Comparison of ENCODE assay signal across 8 mouse cellular contexts in the genomic region with DNA sequence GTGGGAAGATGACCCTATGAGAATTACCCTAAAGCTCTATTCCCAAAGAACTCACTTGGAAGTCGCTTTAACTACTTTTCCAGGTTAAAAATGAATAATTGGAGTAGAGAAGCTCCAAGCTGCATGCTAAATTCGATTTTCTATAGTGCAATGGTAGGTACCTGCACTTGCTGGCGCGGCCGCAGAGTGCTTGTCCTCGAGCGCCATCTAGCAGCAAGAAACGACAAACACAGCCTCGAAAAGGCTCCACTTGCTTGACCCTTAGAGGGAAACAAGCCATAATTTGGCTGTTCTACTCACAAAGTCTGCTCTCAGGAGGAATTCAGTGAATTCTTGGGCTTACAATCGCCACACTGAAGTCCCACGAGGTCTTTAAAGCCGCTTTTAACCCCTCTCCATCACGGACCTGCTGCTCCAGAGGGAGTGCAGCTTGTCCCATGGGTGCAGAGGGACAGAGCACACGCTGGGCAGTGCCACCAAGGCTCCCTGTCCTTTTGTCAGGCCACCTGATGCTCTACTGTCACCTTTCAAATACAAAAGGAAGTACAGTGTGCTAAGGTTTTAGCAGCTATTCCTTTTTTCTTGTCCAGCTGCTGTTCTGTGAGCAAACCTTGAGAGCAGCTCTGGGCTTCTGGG. TPM values are rescaled to one million over a fixed set of nuclear protein-coding genes. Genes with fewer than 3 reads are reported as not detected.
A peak's percentile ranks its signal among the peaks of the same experiment; 100 is the strongest.
DNase-seq lines count a peak whose midpoint lies in the region; ATAC-seq and TF ChIP-seq lines count a peak whose summit lies in the region.

No protein-coding gene starts in this region.

- H3K27me3 ChIP-seq in kidney, embryonic 16.5 days (ENCODE audit: insufficient read depth, low read length), result no peaks in the 10 kb centered on the region
- no peaks in the 10 kb centered on the region for H3K27me3 ChIP-seq in hindbrain, embryonic 16.5 days (replicated peaks; ENCODE audit: control insufficient read depth, insufficient read depth, low read length)
- H3K27me3 ChIP-seq in liver, postnatal 0 days (ENCODE audit: insufficient read depth, low read length), result no peaks in the 10 kb centered on the region

- H3K9me3 ChIP-seq in kidney, embryonic 16.5 days (ENCODE audit: low read length), result no peaks in the 10 kb centered on the region
- no peaks in the 10 kb centered on the region for H3K9me3 ChIP-seq in hindbrain, embryonic 16.5 days (ENCODE audit: control insufficient read depth, low read length)
- no peaks in the 10 kb centered on the region for H3K9me3 ChIP-seq in liver, postnatal 0 days (ENCODE audit: low read length)

- H3K27ac ChIP-seq in kidney, embryonic 16.5 days (ENCODE audit: low read length), result no peak overlapping the region
- no peak overlapping the region for H3K27ac ChIP-seq in hindbrain, embryonic 16.5 days (ENCODE audit: low read depth, low read length)
- H3K27ac ChIP-seq in liver, postnatal 0 days (ENCODE audit: low read depth), result no peak overlapping the region
- no peak overlapping the region for H3K27ac ChIP-seq in olfactory bulb, adult 2 months (ENCODE audit: insufficient read depth, low read depth, low read length)

- H3K36me3 ChIP-seq in kidney, embryonic 16.5 days (ENCODE audit: insufficient read depth, low read length), result no peaks in the 10 kb centered on the region
- H3K36me3 ChIP-seq in hindbrain, embryonic 16.5 days (ENCODE audit: control insufficient read depth, insufficient read depth, low read length), result no peaks in the 10 kb centered on the region
- H3K36me3 ChIP-seq in liver, postnatal 0 days (replicated peaks; ENCODE audit: insufficient read depth, low read length), result no peaks in the 10 kb centered on the region

- ATAC-seq in kidney, embryonic 16.5 days (ENCODE audit: low FRiP score, low TSS enrichment), result no peak
- peak; percentile 70; the same call in 1 of the 2 replicates for ATAC-seq in hindbrain, embryonic 16.5 days
- peak; percentile 65 for ATAC-seq in liver, postnatal 0 days

- H3K4me3 ChIP-seq in kidney, embryonic 16.5 days (ENCODE audit: low read length), result no peak overlapping the region
- no peak overlapping the region for H3K4me3 ChIP-seq in hindbrain, embryonic 16.5 days (ENCODE audit: low read length)
- H3K4me3 ChIP-seq in liver, postnatal 0 days (ENCODE audit: low read depth, low read length), result no peak overlapping the region
- H3K4me3 ChIP-seq in olfactory bulb, adult 2 months (ENCODE audit: insufficient read depth, low read depth, low read length), result no peak overlapping the region

- TF ChIP-seq EP300 in liver, postnatal 0 days (IDR thresholded peaks at IDR 0.05; ENCODE audit: low read depth), result no peak

- DNase-seq in kidney, adult 9 months, result peak; percentile 63
- peak; percentile 45 for DNase-seq in WW6 (ENCODE audit: low read depth, low spot score)
- DNase-seq in cerebellum, postnatal 4 days (ENCODE audit: low spot score in 2 of 2), result peak; percentile 36 to 68
- peak; percentile 75 for DNase-seq in liver, postnatal 0 days
- DNase-seq in thymus, postnatal 25 days, result peak; percentile 66

- peak; percentile 91 for TF ChIP-seq CTCF in liver, postnatal 0 days (IDR thresholded peaks at IDR 0.05; ENCODE audit: low read depth)
- TF ChIP-seq CTCF in olfactory bulb, adult 2 months (IDR thresholded peaks at IDR 0.05; ENCODE audit: insufficient read depth, low read depth, low read length), result peak; percentile 77

- TF ChIP-seq POLR2A in olfactory bulb, adult 2 months (IDR thresholded peaks at IDR 0.05; ENCODE audit: insufficient read depth, low read depth, low read length), result no peak

- no peaks in the 10 kb centered on the region for H3K4me1 ChIP-seq in kidney, embryonic 16.5 days (ENCODE audit: insufficient read depth, low read length)
- 0 out of 2 replicates have a peak, but pooled peaks cover 2% of the 10 kb centered on the region for H3K4me1 ChIP-seq in hindbrain, embryonic 16.5 days (ENCODE audit: control insufficient read depth, insufficient read depth, low read depth, low read length)
- no peaks in the 10 kb centered on the region for H3K4me1 ChIP-seq in liver, postnatal 0 days (ENCODE audit: insufficient read depth)
- H3K4me1 ChIP-seq in olfactory bulb, adult 2 months (ENCODE audit: control insufficient read depth, insufficient read depth, low read length), result no peaks in the 10 kb centered on the region

- 9% methylated on average over 14 of the region's 14 CpGs for WGBS in kidney, embryonic 16.5 days
- WGBS in hindbrain, embryonic 16.5 days, result 7% methylated on average over 14 of the region's 14 CpGs
- 9% methylated on average over 14 of the region's 14 CpGs for WGBS in liver, postnatal 0 days (ENCODE audit: insufficient replicate concordance)
- WGBS in olfactory bulb, adult 2 months, result 7% methylated on average over 14 of the region's 14 CpGs

- H3K4me2 ChIP-seq in kidney, embryonic 16.5 days (replicated peaks; ENCODE audit: low read depth, low read length), result no peak overlapping the region
- H3K4me2 ChIP-seq in hindbrain, embryonic 16.5 days (ENCODE audit: low read length), result no peak overlapping the region
- no peak overlapping the region for H3K4me2 ChIP-seq in liver, postnatal 0 days (ENCODE audit: low read depth, low read length)

- no peak overlapping the region for H3K9ac ChIP-seq in kidney, embryonic 16.5 days (replicated peaks; ENCODE audit: low read length)
- H3K9ac ChIP-seq in hindbrain, embryonic 16.5 days (ENCODE audit: low read depth, low read length), result no peak overlapping the region
- no peak overlapping the region for H3K9ac ChIP-seq in liver, postnatal 0 days (replicated peaks)

RNA-seq across cellular contexts. Expression of a gene that starts 37.0 kb away (rescaled TPM):
- polyA plus RNA-seq in kidney, embryonic 16.5 days (2015; fragmentation: Nextera tagmentation; extraction: Ambion mirVana), result 0.61 and 0.94 TPM in 2 replicates
- polyA plus RNA-seq in hindbrain, embryonic 16.5 days (2015; fragmentation: Nextera tagmentation; extraction: Ambion mirVana), result 3.7 and 4.5 TPM in 2 replicates
- polyA plus RNA-seq in liver, postnatal 0 days (2015; fragmentation: Nextera tagmentation; extraction: Ambion mirVana), result 0.05 and 0.07 TPM in 2 replicates
- polyA plus RNA-seq in olfactory bulb, adult 2 months (2012; ENCODE audit: insufficient read depth, insufficient read length, low replicate concordance, missing spikeins), result not detected in 2 replicates
